Mouse (Mus musculus) liver, postnatal 0 days (tissue): ENCODE data around the gene Meis2. TPM values are rescaled to one million over a fixed set of nuclear protein-coding genes. Genes with fewer than 3 reads are reported as not detected.

Experiments
- ATAC-seq: fragments of 200-750 bp; cut with Nextera tagmentation; 2 replicates; pipeline ENCODE4 v1.8.0; 2017; ENCODE audit warnings: mild to moderate bottlenecking, moderate library complexity
- DNase-seq: peaks from one replicate; pipeline ENCODE4 v3.0.0-alpha.2; 2016
- H3K27ac ChIP-seq: fragments of 300-500 bp; sonication (generic); 2 replicates; pipeline ENCODE4 v1.5.1; 2014; ENCODE audit warnings: antibody characterized with exemption, moderate library complexity, mild to moderate bottlenecking, low read depth
- H3K27me3 ChIP-seq: fragments of 300-500 bp; sonication (generic); 2 replicates; pipeline ENCODE4 v1.6.1; 2014; ENCODE audit warnings: low read length, control low read depth, mixed read lengths; ENCODE audit not compliant: insufficient read depth
- H3K36me3 ChIP-seq: fragments of 300-500 bp; sonication (generic); replicated peaks from 2 replicates; pipeline ENCODE4 v1.6.1; 2014; ENCODE audit warnings: mild to moderate bottlenecking, control low read depth, low read length, moderate library complexity, mixed read lengths; ENCODE audit not compliant: insufficient read depth
- H3K4me1 ChIP-seq: fragments of 300-500 bp; sonication (generic); 2 replicates; pipeline ENCODE4 v1.6.1; 2014; ENCODE audit warnings: antibody characterized with exemption, mild to moderate bottlenecking, control low read depth; ENCODE audit not compliant: insufficient read depth
- H3K4me2 ChIP-seq: fragments of 300-500 bp; sonication (generic); 2 replicates; pipeline ENCODE4 v1.6.1; 2014; ENCODE audit warnings: low read depth, mild to moderate bottlenecking, low read length, moderate library complexity, mixed read lengths
- H3K4me3 ChIP-seq: fragments of 300-500 bp; sonication (generic); 2 replicates; pipeline ENCODE4 v1.5.1; 2014; ENCODE audit warnings: low read depth, low read length
- H3K9ac ChIP-seq: fragments of 300-500 bp; sonication (generic); replicated peaks from 2 replicates; pipeline ENCODE4 v1.6.1; 2014; ENCODE audit warnings: mild to moderate bottlenecking, moderate library complexity
- H3K9me3 ChIP-seq: fragments of 300-500 bp; sonication (generic); 2 replicates; pipeline ENCODE4 v1.6.1; 2016; ENCODE audit warnings: mild to moderate bottlenecking, control low read depth, low read length, mixed read lengths
- CTCF ChIP-seq: sonication (generic); IDR thresholded peaks from 2 replicates; pipeline ENCODE4 v1.5.1; 2016; ENCODE audit warnings: antibody characterized with exemption, low read depth
- EP300 ChIP-seq: IDR thresholded peaks from 2 replicates; pipeline ENCODE4 v1.6.1; 2016; ENCODE audit warnings: antibody characterized with exemption, low read depth, mild to moderate bottlenecking
- WGBS: fragments of 180-500 bp; shearing (Covaris S2); extraction: QIAGEN DNeasy Blood & Tissue Kit; methylation state at CpG from one replicate; pipeline ENCODE4 v1.1.7; 2014; ENCODE audit not compliant: insufficient replicate concordance; 5-methylcytosine and 5-hydroxymethylcytosine counted together
- polyA plus RNA-seq: library from polyadenylated mRNA; unstranded; fragments of >200 nt; fragmentation: Nextera tagmentation; extraction: Ambion mirVana; gene quantifications from 2 replicates; pipeline ENCODE4 v1.2.1, GENCODE M21; 2015

The Meis2 gene
- polyA plus RNA-seq, 1 experiment from 2014 or later: 2.0 TPM

DNA sequence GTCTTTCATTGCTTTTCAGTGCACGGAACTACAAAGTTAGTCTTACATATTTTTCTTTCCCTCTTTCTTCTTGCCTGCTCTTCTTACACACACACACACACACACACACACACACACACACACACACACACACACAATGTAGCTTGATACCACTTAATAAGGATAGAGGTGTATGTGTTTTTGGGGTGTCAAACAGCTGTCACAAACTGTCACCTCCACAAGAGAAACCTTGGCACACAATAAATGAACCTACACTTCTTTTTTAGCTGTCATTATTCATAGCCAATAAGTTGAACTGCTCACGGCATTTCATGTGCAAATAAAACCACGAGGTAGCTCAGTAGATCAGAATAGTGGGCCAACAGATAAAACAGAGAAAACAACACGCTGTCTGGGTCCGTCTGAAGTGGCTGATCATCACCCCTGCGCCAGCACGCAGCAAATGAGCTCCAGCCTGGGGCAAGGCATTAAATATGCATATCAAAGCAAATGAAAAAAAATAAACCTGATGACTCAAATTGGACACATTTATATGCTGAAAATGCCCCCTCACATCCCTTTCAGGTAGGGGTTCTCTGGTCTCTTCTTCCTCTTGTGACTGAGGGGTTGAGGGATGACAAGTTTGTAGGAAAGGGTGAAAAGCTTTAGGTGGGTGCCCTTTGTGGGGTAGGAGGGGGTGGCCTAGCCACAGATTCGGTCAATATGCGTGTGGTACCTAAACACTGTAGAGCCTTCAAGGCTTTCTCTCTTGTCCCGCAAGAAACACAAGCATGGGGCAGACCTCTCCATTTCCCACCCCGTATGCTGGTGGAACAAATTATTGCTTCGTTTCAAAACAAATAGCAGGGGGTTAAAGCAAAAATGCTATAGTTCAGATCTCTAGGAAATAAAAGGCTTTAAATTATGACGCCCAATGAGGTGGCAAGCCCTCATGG, 9.7 kb downstream of the Meis2 start:
- no peak for TF ChIP-seq CTCF
- TF ChIP-seq EP300: no peak
- no peak for ATAC-seq
- Histone ChIP-seq H3K9ac (no peak overlapping the region), H3K27ac (no peak overlapping the region), H3K36me3 (no peaks in the 10 kb centered on the region), H3K9me3 (no peaks in the 10 kb centered on the region), H3K4me2 (no peak overlapping the region), H3K27me3 (peaks cover 12% of the 10 kb centered on the region), H3K4me1 (no peaks in the 10 kb centered on the region), H3K4me3 (no peak overlapping the region)
- DNase-seq: no peak
- 70% methylated on average over 13 of the region's 13 CpGs for WGBS

DNA sequence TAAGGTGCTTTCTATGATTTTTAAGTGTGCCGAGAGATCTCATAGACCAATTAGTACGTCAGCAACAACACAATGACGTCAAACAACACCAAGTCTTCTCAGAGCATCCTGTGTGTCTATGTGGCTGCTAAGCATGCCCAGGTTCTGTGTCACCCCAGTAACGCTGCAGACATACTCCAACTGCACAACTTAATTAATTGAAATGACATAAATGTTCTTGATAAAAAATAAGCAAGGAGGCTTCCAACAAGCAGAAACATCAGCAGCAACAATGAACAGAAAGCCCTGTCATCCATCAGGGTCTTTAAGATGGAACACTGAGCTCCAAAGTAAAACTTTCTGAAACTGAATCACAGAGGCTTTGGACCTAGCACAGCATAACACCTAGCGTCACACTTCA, 11.7 kb downstream of the Meis2 start:
- no peak overlapping the region for H3K27ac ChIP-seq
- H3K4me2 ChIP-seq: no peak overlapping the region
- TF ChIP-seq EP300: no peak
- no peak for TF ChIP-seq CTCF
- no peak overlapping the region for H3K4me3 ChIP-seq
- no peak for ATAC-seq
- H3K27me3 ChIP-seq: no peaks in the 10 kb centered on the region
- no peaks in the 10 kb centered on the region for H3K4me1 ChIP-seq
- H3K9ac ChIP-seq: no peak overlapping the region
- 75% methylated on average over 5 of the region's 5 CpGs for WGBS
- H3K9me3 ChIP-seq: no peaks in the 10 kb centered on the region
- no peak for DNase-seq
- H3K36me3 ChIP-seq: no peaks in the 10 kb centered on the region

DNA sequence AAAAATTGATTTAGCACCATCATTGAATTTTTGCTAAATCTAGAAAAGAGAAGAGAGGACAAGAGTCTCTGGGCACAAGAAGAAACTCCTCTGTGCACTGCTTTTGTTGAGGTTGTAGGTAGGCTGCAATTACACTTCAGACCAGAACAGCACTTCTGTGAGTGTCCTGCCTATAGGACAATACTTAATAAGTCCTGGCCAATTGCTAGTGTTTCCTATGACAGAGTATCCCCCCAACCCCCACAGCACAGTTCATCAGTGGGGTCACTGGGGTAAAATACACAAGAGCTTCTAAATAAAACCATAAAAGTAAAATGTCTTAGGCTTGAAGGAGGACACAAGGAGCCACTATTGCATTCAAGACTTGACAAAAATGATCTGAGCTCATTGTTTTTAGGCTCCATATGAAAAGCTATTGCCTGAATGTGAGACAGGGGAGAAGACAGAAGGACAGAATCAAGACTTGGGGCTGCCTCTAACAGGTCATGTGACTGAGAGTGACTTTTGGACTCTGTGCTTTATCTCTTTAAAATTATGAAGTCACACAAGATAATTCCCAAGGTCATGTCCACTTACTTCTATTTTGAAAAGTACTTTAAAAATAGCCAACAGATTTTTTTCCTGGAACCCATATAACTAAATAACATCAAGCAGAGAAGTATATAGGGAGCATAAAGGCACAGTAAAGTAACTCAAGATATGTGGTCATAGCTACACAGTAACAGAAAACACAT, 12.8 kb downstream of the Meis2 start:
- H3K9ac ChIP-seq: no peak overlapping the region
- no peaks in the 10 kb centered on the region for H3K36me3 ChIP-seq
- no peaks in the 10 kb centered on the region for H3K9me3 ChIP-seq
- no peak overlapping the region for H3K27ac ChIP-seq
- H3K27me3 ChIP-seq: no peaks in the 10 kb centered on the region
- no peak for TF ChIP-seq EP300
- no peak for TF ChIP-seq CTCF
- no peak overlapping the region for H3K4me2 ChIP-seq
- no peaks in the 10 kb centered on the region for H3K4me1 ChIP-seq
- no peak overlapping the region for H3K4me3 ChIP-seq
- ATAC-seq (no peak), DNase-seq (no peak)

DNA sequence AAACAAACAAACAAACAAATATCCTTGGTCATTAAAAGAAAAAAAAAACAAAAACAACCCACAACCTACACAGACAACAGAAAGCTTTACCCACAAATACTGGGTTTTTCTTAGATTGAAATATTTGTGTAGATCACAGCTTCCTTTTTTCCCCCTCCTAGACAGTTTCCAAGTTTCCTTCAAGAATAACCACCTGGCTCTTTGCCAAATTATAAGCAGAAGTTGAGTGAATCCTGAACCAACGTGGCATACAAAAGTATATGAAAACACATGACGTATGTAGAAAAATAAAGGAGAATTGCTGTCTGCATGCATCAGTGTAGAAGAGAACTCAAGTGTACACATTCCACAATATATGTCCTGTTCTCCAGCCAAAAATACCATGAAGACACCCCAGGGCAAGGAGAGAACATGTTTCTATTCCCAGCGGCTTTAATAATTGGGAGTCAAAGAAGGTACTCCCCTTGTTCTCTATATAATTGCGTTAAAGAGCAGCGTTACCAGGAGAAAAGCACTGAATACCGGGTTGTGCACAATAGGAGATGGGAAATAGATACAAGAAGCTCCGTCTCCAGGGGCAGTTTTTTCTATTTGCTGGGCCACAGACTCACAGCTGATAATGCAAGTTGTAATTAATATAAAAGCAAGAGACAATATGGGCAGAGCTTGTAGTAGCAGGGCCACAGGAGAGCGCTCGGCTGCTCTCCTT, 13.6 kb downstream of the Meis2 start:
- WGBS: 65% methylated on average over 9 of the region's 9 CpGs
- no peaks in the 10 kb centered on the region for H3K9me3 ChIP-seq
- H3K4me2 ChIP-seq: no peak overlapping the region
- H3K27me3 ChIP-seq: no peaks in the 10 kb centered on the region
- no peaks in the 10 kb centered on the region for H3K36me3 ChIP-seq
- H3K4me3 ChIP-seq: no peak overlapping the region
- ATAC-seq (no peak), DNase-seq (no peak)
- H3K9ac ChIP-seq: no peak overlapping the region
- no peaks in the 10 kb centered on the region for H3K4me1 ChIP-seq
- no peak overlapping the region for H3K27ac ChIP-seq
- TF ChIP-seq CTCF: no peak
- no peak for TF ChIP-seq EP300

DNA sequence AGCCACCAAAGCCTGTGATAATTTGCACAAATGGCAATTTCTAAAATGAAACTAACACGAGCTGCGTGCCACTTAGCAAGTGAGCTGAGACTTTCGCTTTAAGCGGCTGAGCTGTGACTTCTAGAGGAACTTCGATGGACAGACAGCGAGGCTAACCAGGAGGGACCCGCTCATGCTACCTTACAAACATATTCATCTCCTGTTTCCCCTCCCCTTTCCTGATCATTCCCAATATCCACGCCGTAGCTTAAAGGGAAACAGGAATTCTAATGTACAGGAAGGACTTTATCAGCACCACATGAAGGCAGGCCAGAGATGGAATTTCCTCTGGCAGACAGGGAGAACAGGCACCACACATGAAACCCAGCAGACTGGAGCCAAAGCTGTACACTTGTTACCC, 15.9 kb downstream of the Meis2 start:
- ATAC-seq (no peak), DNase-seq (no peak)
- H3K4me3 ChIP-seq: peak overlapping the region; percentile 14; the same call in 1 of the 2 replicates
- H3K4me1 ChIP-seq: no peaks in the 10 kb centered on the region
- no peak overlapping the region for H3K27ac ChIP-seq
- no peaks in the 10 kb centered on the region for H3K27me3 ChIP-seq
- peak overlapping the region; percentile 26; the same call in 1 of the 2 replicates for H3K4me2 ChIP-seq
- TF ChIP-seq CTCF: no peak
- no peak for TF ChIP-seq EP300
- H3K9me3 ChIP-seq: no peaks in the 10 kb centered on the region
- 44% methylated on average over 9 of the region's 9 CpGs for WGBS
- no peak overlapping the region for H3K9ac ChIP-seq
- H3K36me3 ChIP-seq: no peaks in the 10 kb centered on the region

DNA sequence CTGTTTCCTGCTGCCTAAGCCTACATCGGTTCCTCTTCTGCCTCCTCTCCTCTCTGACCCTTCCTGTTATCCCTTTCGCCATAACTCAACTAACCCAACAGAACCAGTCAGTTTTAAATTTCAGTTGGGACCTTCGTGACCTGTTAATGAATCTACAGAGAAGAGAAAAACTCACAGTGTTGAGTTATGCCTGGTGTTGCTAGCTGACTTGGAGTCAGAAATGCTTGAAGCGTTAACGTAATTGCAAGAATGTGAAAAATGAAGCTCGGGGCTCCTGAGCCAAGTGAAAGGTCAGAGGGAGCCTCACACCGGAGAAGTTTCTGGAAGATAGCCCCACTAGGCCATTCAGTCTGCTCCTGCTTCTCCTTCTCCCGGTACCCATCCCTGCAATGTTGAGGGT, 18.3 kb downstream of the Meis2 start:
- no peak for DNase-seq
- WGBS: 66% methylated on average over 8 of the region's 8 CpGs
- Histone ChIP-seq H3K27me3 (no peaks in the 10 kb centered on the region), H3K36me3 (no peaks in the 10 kb centered on the region), H3K4me2 (no peak overlapping the region), H3K9ac (no peak overlapping the region), H3K9me3 (no peaks in the 10 kb centered on the region), H3K4me3 (no peak overlapping the region), H3K4me1 (no peaks in the 10 kb centered on the region), H3K27ac (no peak overlapping the region)
- TF ChIP-seq EP300: no peak
- TF ChIP-seq CTCF: no peak
- ATAC-seq: no peak
